Mouse (Mus musculus) C2C12 (cell line): Measurements from ENCODE around the gene Akr1c20. TPM values are rescaled to one million over a fixed set of nuclear protein-coding genes. Genes with fewer than 3 reads are reported as not detected.

ENCODE experiments used
- H3K27me3 ChIP-seq: one replicate; pipeline ENCODE4 v1.6.1; 2011; ENCODE audit not compliant: control insufficient read depth, insufficient read depth, insufficient read length
- H3K36me3 ChIP-seq: one replicate; pipeline ENCODE4 v1.6.1; 2011; ENCODE audit not compliant: control insufficient read depth, insufficient read depth
- H3K4me3 ChIP-seq: one replicate; pipeline ENCODE4 v1.5.1; 2011; ENCODE audit warnings: mild to moderate bottlenecking, control low read depth; ENCODE audit not compliant: poor library complexity, insufficient read depth, severe bottlenecking
- H3K79me2 ChIP-seq: one replicate; pipeline ENCODE4 v1.6.1; 2011; ENCODE audit not compliant: control insufficient read depth, insufficient read depth
- H3K79me3 ChIP-seq: one replicate; pipeline ENCODE4 v1.6.1; 2011; ENCODE audit warnings: low read depth, control low read depth
- H3ac ChIP-seq: one replicate; pipeline ENCODE3; 2011; ENCODE audit warnings: low read depth; ENCODE audit not compliant: control insufficient read depth, insufficient read length
- CEBPB ChIP-seq: IDR thresholded peaks from one replicate; pipeline ENCODE4 v1.6.1; 2011; ENCODE audit warnings: low read depth, mild to moderate bottlenecking, control low read depth, moderate library complexity
- CTCF ChIP-seq: IDR thresholded peaks from one replicate; pipeline ENCODE4 v1.5.1; 2011; ENCODE audit not compliant: control insufficient read depth, insufficient read depth, insufficient read length
- FOSL1 ChIP-seq: IDR thresholded peaks from one replicate; pipeline ENCODE4 v1.8.0; 2011; ENCODE audit warnings: mild to moderate bottlenecking, low read length; ENCODE audit not compliant: poor library complexity, insufficient read depth, severe bottlenecking
- MAX ChIP-seq: IDR thresholded peaks from one replicate; pipeline ENCODE4 v1.6.1; 2011; ENCODE audit warnings: mild to moderate bottlenecking, control low read depth
- MYOD1 ChIP-seq: IDR thresholded peaks from one replicate; pipeline ENCODE4 v1.6.1; 2011; ENCODE audit warnings: low read depth; ENCODE audit not compliant: control insufficient read depth, insufficient read length
- MYOG ChIP-seq: IDR thresholded peaks from one replicate; pipeline ENCODE4 v1.6.1; 2011; ENCODE audit not compliant: control insufficient read depth, insufficient read length; ENCODE audit errors: extremely low read depth
- USF1 ChIP-seq: IDR thresholded peaks from one replicate; pipeline ENCODE4 v1.6.1; 2011; ENCODE audit warnings: low read depth, mild to moderate bottlenecking, control low read depth, moderate library complexity
- polyA plus RNA-seq: library from polyadenylated mRNA; unstranded; fragments of >200 nt; fragmentation: generic; extraction: Trizol; gene quantifications from one replicate; pipeline ENCODE4 v1.2.1, GENCODE M21; 2012; ENCODE audit warnings: missing spikeins

Gene Akr1c20
- polyA plus RNA-seq, 1 experiment = not detected

DNA sequence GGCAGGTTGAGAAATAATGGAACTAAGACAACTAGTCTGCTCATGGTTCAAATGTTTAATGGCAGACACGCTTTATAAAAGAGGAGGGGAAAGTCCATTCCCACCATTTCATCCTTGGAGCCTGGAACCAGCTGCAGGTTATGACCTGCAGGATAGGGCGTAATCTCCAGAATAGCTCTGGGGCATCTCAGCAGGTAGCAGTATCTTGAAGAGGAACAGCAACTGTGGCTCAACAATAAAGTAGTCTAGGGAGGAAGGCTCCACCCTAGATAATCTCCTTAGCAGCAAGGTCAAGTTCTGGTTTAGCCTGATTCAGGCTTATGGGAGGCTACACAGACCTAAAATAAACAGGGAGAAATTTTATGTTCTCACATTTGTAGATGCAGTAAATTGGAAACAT lies 57.5 kb downstream of the Akr1c20 start:
- Histone ChIP-seq H3K36me3 (no peaks in the 10 kb centered on the region), H3K79me2 (no peaks in the 10 kb centered on the region), H3K79me3 (no peaks in the 10 kb centered on the region), H3K27me3 (no peaks in the 10 kb centered on the region), H3ac (no peak overlapping the region), H3K4me3 (no peak overlapping the region)
- no peak for TF ChIP-seq MYOD1
- TF ChIP-seq MYOG = no peak
- TF ChIP-seq FOSL1 = no peak
- TF ChIP-seq CTCF = no peak
- TF ChIP-seq USF1 = no peak
- TF ChIP-seq MAX = no peak
- no peak for TF ChIP-seq CEBPB

Other genes with a start within 250 kb of the Akr1c20 start
- 2.4 TPM for gene Akr1c12, start 243.9 kb downstream of the Akr1c20 start, polyA plus RNA-seq
- not detected for gene Akr1c6, start 89.0 kb downstream of the Akr1c20 start, polyA plus RNA-seq
- gene Akr1c21, start 50.7 kb upstream of the Akr1c20 start, polyA plus RNA-seq = not detected
- 7.8 TPM for gene Akr1e1, start 85.8 kb upstream of the Akr1c20 start, polyA plus RNA-seq